In the genomic region with DNA sequence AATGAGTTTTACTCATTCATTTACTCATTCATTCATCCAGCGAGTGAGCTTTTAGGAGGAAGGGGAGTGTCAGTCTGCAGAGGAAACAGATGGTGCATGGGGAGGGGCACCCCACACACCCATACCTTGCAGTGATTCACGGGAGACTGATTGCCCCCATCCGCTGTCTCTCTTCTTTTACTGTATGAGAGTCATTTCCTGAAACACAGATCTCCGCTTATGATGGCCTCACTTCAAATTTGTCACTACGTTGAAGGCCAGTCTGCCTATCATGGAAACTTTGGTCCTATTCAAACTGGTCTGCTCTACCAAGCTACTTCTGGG, we compare ENCODE assay signal across 8 mouse cellular contexts.
A peak's percentile ranks its signal among the peaks of the same experiment; 100 is the strongest.
DNase-seq lines count a peak whose midpoint lies in the region; ATAC-seq lines count a peak whose summit lies in the region.
"Had no signal": no experiment of that assay in that cellular context is flagged by ENCODE, and none has a peak within 500 bp of the region (broad histone marks: within the 10 kb centered on the region; RNA-seq: fewer than 3 reads in every experiment).

No protein-coding gene starts in this region.

- peak; percentile 37; the same call in 1 of the 2 replicates for ATAC-seq in neutrophil, adult 5-6 weeks (ENCODE audit: extremely low read depth, insufficient number of reproducible peaks, low FRiP score, poor library complexity, severe bottlenecking)

- DNase-seq in heart, adult 11 months, result peak; percentile 29
- DNase-seq in heart, adult 18-20 months, result no peak
- DNase-seq in spleen, postnatal 36 days (ENCODE audit: low spot score in 2 of 2), result peak; percentile 18 to 19
- no peak for DNase-seq in spleen, postnatal 14 days (ENCODE audit: low spot score in 2 of 2)
- DNase-seq in left cerebral cortex, adult 8-10 months (ENCODE audit: low spot score in 2 of 2), result no peak
- no peak for DNase-seq in gastrocnemius, adult 18-20 months (ENCODE audit: low spot score)
- DNase-seq: gastrocnemius, postnatal 25 days had no signal

Comparison
In these comparisons a context has a peak if more than half of its experiments do, and no peak if none do; other contexts are left out.
1. DNase-seq: peak in heart, adult 11 months (single experiment) and spleen, postnatal 36 days (2 of 2); none in heart, adult 18-20 months (0 of 2), spleen, postnatal 14 days (0 of 2), left cerebral cortex, adult 8-10 months (0 of 2) and gastrocnemius, adult 18-20 months (single experiment).